Mouse (Mus musculus): ENCODE measurements around the gene Ei24. TPM values are rescaled to one million over a fixed set of nuclear protein-coding genes. Genes with fewer than 3 reads are reported as not detected.

Gene Ei24
- polyA plus RNA-seq, 1 experiment, result 30.2 TPM

- TF ChIP-seq POLR2A (IDR thresholded peaks at IDR 0.05; ENCODE audit: control insufficient read depth, extremely low read depth, insufficient read depth, low read length, poor library complexity) (no peak), CTCF (IDR thresholded peaks at IDR 0.05; ENCODE audit: borderline replicate concordance, control insufficient read depth, extremely low read depth, insufficient read depth, low read length, poor library complexity) (no peak)
- DNase-seq, result no peak
- Histone ChIP-seq H3K27ac (ENCODE audit: control insufficient read depth, insufficient read depth, low read length) (no peak overlapping the region), H3K36me3 (ENCODE audit: control insufficient read depth, insufficient read depth, low read length) (peaks cover 6% of the 10 kb centered on the region; the same call in 1 of the 2 replicates), H3K27me3 (ENCODE audit: control insufficient read depth, insufficient read depth, low read length) (no peaks in the 10 kb centered on the region), H3K4me1 (replicated peaks; ENCODE audit: control insufficient read depth, insufficient read depth, low read length) (no peaks in the 10 kb centered on the region), H3K4me3 (ENCODE audit: control insufficient read depth, insufficient read depth, low read length) (no peak overlapping the region)
- WGBS, result 28% methylated on average over 5 of the region's 5 CpGs
Measured at GRCm38 (mm10) chr9:36796224-36796623, 969 bp downstream of the Ei24 start.

GRCm38 (mm10) chr9:36795556-36795955, 1.6 kb downstream of the Ei24 start:
- whole genome bisulfite sequencing, result 97% methylated on average over 1 of the region's 1 CpGs
- Histone ChIP-seq H3K4me3 (ENCODE audit: control insufficient read depth, insufficient read depth, low read length) (no peak overlapping the region), H3K27ac (ENCODE audit: control insufficient read depth, insufficient read depth, low read length) (no peak overlapping the region), H3K36me3 (ENCODE audit: control insufficient read depth, insufficient read depth, low read length) (peaks cover 6% of the 10 kb centered on the region; the same call in 1 of the 2 replicates), H3K27me3 (ENCODE audit: control insufficient read depth, insufficient read depth, low read length) (no peaks in the 10 kb centered on the region), H3K4me1 (replicated peaks; ENCODE audit: control insufficient read depth, insufficient read depth, low read length) (no peaks in the 10 kb centered on the region)
- TF ChIP-seq CTCF (IDR thresholded peaks at IDR 0.05; ENCODE audit: borderline replicate concordance, control insufficient read depth, extremely low read depth, insufficient read depth, low read length, poor library complexity), result no peak
- TF ChIP-seq POLR2A (IDR thresholded peaks at IDR 0.05; ENCODE audit: control insufficient read depth, extremely low read depth, insufficient read depth, low read length, poor library complexity), result no peak
- DNase-seq, result no peak

GRCm38 (mm10) chr9:36794487-36794886, 2.7 kb downstream of the Ei24 start:
- no peaks in the 10 kb centered on the region for H3K4me1 ChIP-seq (replicated peaks; ENCODE audit: control insufficient read depth, insufficient read depth, low read length)
- H3K27me3 ChIP-seq (ENCODE audit: control insufficient read depth, insufficient read depth, low read length), result no peaks in the 10 kb centered on the region
- no peak for TF ChIP-seq POLR2A (IDR thresholded peaks at IDR 0.05; ENCODE audit: control insufficient read depth, extremely low read depth, insufficient read depth, low read length, poor library complexity)
- no peak for TF ChIP-seq CTCF (IDR thresholded peaks at IDR 0.05; ENCODE audit: borderline replicate concordance, control insufficient read depth, extremely low read depth, insufficient read depth, low read length, poor library complexity)
- H3K4me3 ChIP-seq (ENCODE audit: control insufficient read depth, insufficient read depth, low read length), result no peak overlapping the region
- peaks cover 10% of the 10 kb centered on the region for H3K36me3 ChIP-seq (ENCODE audit: control insufficient read depth, insufficient read depth, low read length)
- no peak for DNase-seq
- 94% methylated on average over 2 of the region's 2 CpGs for WGBS
- H3K27ac ChIP-seq (ENCODE audit: control insufficient read depth, insufficient read depth, low read length), result no peak overlapping the region

GRCm38 (mm10) chr9:36792191-36792590, 5.0 kb downstream of the Ei24 start:
- Histone ChIP-seq H3K4me1 (replicated peaks; ENCODE audit: control insufficient read depth, insufficient read depth, low read length) (no peaks in the 10 kb centered on the region), H3K27me3 (ENCODE audit: control insufficient read depth, insufficient read depth, low read length) (no peaks in the 10 kb centered on the region), H3K36me3 (ENCODE audit: control insufficient read depth, insufficient read depth, low read length) (peaks cover 15% of the 10 kb centered on the region), H3K4me3 (ENCODE audit: control insufficient read depth, insufficient read depth, low read length) (no peak overlapping the region), H3K27ac (ENCODE audit: control insufficient read depth, insufficient read depth, low read length) (no peak overlapping the region)
- no peak for DNase-seq
- 97% methylated on average over 3 of the region's 3 CpGs for WGBS
- TF ChIP-seq CTCF (IDR thresholded peaks at IDR 0.05; ENCODE audit: borderline replicate concordance, control insufficient read depth, extremely low read depth, insufficient read depth, low read length, poor library complexity) (no peak), POLR2A (IDR thresholded peaks at IDR 0.05; ENCODE audit: control insufficient read depth, extremely low read depth, insufficient read depth, low read length, poor library complexity) (no peak)

- H3K4me1 ChIP-seq (replicated peaks; ENCODE audit: control insufficient read depth, insufficient read depth, low read length), result no peaks in the 10 kb centered on the region
- H3K27ac ChIP-seq (ENCODE audit: control insufficient read depth, insufficient read depth, low read length), result no peak overlapping the region
- H3K27me3 ChIP-seq (ENCODE audit: control insufficient read depth, insufficient read depth, low read length), result no peaks in the 10 kb centered on the region
- peaks cover 17% of the 10 kb centered on the region for H3K36me3 ChIP-seq (ENCODE audit: control insufficient read depth, insufficient read depth, low read length)
- no peak overlapping the region for H3K4me3 ChIP-seq (ENCODE audit: control insufficient read depth, insufficient read depth, low read length)
- no peak for DNase-seq
- 97% methylated on average over 2 of the region's 2 CpGs for WGBS
- no peak for TF ChIP-seq CTCF (IDR thresholded peaks at IDR 0.05; ENCODE audit: borderline replicate concordance, control insufficient read depth, extremely low read depth, insufficient read depth, low read length, poor library complexity)
- no peak for TF ChIP-seq POLR2A (IDR thresholded peaks at IDR 0.05; ENCODE audit: control insufficient read depth, extremely low read depth, insufficient read depth, low read length, poor library complexity)
Measured at GRCm38 (mm10) chr9:36783921-36784320, 13.3 kb downstream of the Ei24 start.

GRCm38 (mm10) chr9:36769048-36769413, 28.2 kb downstream of the Ei24 start:
- WGBS, result 98% methylated on average over 1 of the region's 1 CpGs
- H3K4me1 ChIP-seq (replicated peaks; ENCODE audit: control insufficient read depth, insufficient read depth, low read length), result no peaks in the 10 kb centered on the region
- TF ChIP-seq POLR2A (IDR thresholded peaks at IDR 0.05; ENCODE audit: control insufficient read depth, extremely low read depth, insufficient read depth, low read length, poor library complexity) (no peak), CTCF (IDR thresholded peaks at IDR 0.05; ENCODE audit: borderline replicate concordance, control insufficient read depth, extremely low read depth, insufficient read depth, low read length, poor library complexity) (no peak)
- no peak overlapping the region for H3K27ac ChIP-seq (ENCODE audit: control insufficient read depth, insufficient read depth, low read length)
- no peak for DNase-seq
- H3K4me3 ChIP-seq (ENCODE audit: control insufficient read depth, insufficient read depth, low read length), result no peak overlapping the region
- no peaks in the 10 kb centered on the region; the same call in 1 of the 2 replicates for H3K36me3 ChIP-seq (ENCODE audit: control insufficient read depth, insufficient read depth, low read length)
- no peaks in the 10 kb centered on the region for H3K27me3 ChIP-seq (ENCODE audit: control insufficient read depth, insufficient read depth, low read length)
